Mouse (Mus musculus) ovary, postnatal 10 days (tissue): ENCODE results near the gene Gm37240.

Experiments used
- DNase-seq: peaks from one replicate; pipeline ENCODE4 v3.0.0; 2022; ENCODE audit warnings: low spot score

Gene Gm37240

DNA sequence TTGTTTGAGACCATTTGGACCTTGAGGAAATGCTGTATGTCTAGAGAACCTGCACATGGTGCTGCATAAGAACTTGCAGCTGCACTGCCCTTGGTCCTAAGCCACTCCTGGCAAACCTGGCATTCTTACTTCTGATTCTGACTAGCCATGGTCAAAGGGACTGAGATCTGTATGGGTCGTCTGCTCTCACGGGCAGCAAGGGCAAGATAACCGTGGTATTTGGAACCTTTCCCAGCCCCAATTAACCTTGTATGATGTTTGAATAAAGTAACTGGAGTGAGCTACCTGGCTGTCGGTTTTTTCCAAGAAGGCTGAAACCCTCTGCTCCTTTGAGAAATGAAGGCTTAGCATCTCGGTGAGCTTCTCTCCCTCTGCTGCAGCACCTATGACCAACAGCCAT is 8.4 kb downstream of the Gm37240 start:
- no peak for DNase-seq

DNA sequence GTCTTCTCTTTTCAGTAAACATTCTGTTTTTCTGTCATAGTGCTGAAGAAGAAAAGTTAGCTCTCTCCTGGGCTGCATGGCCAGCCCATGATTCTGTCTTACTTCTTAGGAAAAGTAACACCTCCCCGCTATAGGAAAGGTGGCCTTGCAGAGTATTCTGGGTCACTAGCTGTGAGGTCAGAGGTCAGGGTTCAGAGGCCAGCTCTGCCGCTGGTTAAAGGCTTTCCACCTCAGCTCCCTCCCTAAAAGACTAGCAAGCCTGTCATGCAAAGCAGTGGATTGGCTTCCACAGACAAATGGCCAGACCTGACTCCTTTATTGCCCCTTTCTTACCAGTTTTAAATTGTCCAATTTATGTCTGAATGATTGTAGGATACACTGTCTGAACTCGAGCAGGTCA is 23.3 kb downstream of the Gm37240 start:
- no peak for DNase-seq

DNA sequence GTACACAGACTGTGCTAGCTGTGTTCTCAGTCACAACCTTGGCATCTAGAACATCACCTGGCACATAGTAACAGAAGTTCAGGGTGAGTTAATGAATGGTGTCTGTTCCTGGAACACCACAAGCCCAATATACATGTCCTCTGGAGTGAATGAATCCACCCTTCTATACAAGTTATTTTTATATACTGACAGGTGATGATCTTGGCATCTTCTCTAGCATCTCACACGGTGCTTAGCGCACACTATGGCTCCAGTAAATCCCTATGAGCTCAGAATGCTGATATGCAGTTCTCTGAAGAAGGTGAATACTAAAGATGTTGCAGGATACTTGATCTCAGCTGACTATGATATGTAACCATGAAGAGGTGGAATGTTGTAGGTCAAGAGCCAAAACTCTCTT is 24.4 kb downstream of the Gm37240 start:
- DNase-seq = no peak

- DNase-seq = no peak
Measured at GRCm38 (mm10) chr3:85860996-85861395, 26.3 kb downstream of the Gm37240 start.

DNA sequence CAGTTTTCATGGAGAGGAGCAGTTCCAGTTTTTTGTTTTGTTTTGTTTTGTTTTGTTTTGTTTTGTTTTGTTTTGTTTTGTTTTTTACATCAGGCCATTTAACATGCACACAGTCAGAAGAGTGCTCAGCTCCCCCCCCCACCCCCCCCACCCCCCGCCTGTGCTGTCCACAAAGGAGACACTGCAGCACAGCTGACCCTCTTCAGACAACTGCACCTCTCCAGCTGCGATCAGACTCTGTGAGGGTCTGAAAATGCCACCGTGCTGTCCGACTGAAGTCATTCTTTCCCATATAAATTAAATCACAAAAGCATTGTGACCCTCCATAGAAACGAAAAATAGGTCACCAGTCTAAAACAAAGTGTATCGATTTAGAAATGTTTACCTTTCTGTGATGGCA is 28.0 kb downstream of the Gm37240 start:
- no peak for DNase-seq

- no peak for DNase-seq
Measured at GRCm38 (mm10) chr3:85858140-85859135, 28.9 kb downstream of the Gm37240 start.

DNA sequence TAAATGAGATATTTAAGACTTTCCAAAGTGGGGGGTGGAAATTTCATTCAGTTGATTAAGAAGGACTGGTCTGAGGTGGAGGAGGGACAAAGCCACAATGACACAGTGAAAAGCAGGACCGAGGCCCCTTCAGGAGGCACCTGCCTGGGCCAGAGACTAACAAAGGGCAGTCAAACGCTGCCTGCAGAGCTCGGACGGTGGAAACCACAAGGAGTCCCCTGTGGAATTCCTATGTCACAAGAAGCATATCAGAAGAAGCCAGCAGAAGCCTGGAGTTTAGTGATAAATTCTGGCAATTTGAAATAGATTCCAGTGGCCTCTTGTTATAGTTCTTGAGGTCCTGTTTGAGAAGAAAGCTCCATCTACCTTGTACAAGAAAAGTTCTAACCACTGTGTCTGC is 30.2 kb downstream of the Gm37240 start:
- DNase-seq = no peak

- DNase-seq = no peak
Measured at GRCm38 (mm10) chr3:85855947-85856346, 31.4 kb downstream of the Gm37240 start.

- DNase-seq = no peak
Measured at GRCm38 (mm10) chr3:85855043-85855442, 32.3 kb downstream of the Gm37240 start.

DNA sequence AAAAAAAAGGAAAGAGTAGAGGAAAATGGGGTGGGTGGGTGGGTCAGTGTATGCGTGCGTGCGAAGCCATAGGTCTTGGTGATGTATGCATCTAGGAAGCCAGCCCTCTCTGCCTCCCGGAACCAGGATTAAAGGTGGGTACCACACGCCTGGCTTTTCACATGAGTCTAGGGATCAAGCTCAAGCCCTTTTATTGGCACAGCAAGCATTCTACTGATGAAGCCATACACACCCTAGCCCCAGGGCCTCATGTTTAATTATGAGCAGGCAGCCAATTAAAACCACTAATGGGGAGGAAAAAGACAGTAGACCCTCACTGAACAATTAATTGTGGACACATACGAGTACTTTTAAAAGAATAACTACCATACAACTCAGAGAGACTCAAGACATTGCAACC is 33.2 kb downstream of the Gm37240 start:
- DNase-seq = no peak

DNA sequence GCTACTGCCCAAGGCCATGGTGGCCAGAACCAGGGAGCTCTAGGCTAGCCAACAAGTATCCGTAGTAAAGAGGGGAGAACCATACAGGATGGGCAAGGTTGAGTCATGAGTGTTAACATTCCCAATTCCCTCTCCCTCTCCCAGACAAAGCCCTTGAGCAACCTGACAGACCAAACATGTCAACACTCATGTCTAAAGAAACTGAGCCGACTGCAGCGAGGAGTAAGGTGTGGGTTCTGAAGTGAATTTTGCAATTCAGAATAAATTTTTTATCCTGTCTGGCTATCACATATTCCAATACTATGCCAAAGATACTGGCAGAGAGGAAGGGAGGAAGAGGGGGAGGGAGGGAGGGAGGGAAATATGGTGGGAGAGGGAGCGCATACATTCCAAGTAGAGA is 33.6 kb downstream of the Gm37240 start:
- DNase-seq = no peak

GRCm38 (mm10) chr3:85850079-85850478 is 37.2 kb downstream of the Gm37240 start:
- no peak for DNase-seq

GRCm38 (mm10) chr3:85846316-85846715 is 41.0 kb downstream of the Gm37240 start:
- DNase-seq = no peak

- DNase-seq = no peak
Measured at GRCm38 (mm10) chr3:85845341-85845740, 42.0 kb downstream of the Gm37240 start.

DNA sequence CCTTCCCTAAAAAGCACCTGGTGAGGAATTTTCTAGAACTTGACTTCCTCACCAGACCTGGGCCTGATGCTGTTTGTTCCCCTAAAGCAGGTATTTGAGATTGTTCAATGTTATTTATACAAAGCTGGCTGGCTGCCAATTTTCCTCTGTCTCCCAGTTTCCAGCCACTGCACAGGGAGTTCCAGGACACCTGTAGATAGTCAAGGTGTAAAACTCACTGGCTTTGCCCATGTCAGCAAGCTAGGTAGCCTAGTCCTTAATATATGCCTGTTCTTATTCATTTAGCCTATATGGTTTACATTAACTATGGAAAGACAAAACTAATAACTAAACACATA is 44.5 kb downstream of the Gm37240 start:
- DNase-seq = no peak

- DNase-seq = no peak
Measured at GRCm38 (mm10) chr3:85842177-85842880, 45.0 kb downstream of the Gm37240 start.

DNA sequence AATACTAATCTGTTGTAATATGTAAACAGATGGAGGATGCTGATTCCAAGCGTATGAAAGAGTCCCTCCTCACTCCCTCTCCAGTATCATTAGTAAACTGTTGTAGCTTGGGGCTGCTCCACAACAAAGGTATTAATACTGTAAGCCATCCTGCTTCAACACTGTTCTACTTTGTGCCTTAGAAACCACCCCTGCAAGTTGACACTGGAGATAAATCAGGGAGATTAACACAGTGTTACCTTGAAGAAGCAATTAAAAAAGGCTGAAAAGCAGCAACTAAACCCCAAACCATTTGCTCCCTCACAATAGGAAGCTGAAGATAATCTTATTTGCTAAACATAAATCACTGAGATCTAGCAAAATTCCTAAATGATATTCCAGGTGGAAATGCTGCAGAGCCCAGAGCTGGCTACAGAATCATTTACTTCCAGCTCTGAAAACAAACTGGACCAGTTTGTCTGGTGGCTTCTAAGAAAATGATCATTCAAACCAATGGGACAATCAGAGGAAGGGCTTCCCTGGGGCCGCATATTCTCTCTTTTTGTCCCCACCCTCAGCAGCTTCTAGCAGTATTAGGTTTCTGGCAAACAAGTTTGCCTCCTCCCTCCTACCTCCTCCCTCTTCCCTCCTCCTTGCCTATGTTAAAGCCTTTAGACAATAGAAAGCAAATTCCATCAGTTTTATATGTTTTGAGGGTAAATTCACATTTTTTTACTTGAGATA is 45.7 kb downstream of the Gm37240 start:
- DNase-seq = no peak

DNA sequence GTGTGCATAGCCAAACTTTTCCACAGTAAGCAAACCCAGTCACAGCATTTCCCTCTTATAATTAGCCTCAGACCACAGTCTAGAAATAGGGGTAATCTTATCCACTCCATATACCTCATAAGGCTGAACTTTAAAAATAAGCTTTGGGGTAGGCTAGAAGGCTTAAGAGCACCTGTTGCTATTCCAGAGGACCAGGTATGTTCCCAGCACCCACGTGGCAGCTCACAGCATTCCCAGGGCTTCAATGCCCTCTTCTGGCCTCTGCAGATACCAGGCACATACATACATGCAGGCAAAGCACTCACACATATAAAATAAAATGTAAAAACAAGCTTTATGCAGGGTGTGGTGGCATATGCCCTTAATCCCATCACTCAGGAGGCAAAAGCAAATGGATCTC is 53.7 kb downstream of the Gm37240 start:
- DNase-seq = no peak

GRCm38 (mm10) chr3:85832490-85833155 is 54.7 kb downstream of the Gm37240 start:
- no peak for DNase-seq

DNA sequence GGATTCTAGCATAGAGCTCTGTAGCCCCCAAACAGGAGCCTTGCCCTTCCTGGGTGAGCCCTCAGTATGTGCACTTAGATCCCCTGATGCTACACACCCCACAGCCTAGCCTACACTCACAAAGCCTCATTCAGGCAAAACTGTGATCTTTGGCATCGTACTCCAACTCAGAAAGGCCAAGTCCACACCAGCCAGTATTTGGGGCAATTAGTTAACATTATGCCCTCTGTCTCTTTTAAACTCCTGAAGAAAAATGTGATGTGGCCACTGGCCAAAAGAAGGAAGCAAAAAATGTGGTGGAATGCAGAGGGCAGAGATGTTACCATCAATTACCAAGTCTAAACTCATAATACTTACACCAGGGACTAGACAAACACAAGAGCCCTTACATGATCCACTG is 55.5 kb downstream of the Gm37240 start:
- DNase-seq = no peak

DNA sequence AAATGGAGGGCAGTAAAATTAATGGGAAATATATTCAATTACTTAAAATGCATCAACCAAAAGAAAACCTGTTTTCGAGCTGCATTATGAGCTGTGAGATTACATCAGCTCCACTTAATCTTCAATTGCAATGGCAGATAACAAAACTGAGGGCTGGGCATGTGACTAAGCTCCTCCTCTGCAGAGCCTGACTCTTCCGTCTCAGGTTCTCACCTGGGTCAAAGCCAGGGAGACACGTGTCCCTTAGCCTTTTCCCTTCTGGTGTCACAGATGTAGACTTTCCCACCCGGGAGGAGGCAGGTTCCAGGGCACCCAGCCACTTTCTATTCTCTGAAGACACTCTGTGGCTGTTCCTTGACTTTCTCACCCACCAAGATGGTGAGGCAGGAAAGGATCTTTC is 58.3 kb downstream of the Gm37240 start:
- DNase-seq = no peak

GRCm38 (mm10) chr3:85827815-85828214 is 59.5 kb downstream of the Gm37240 start:
- DNase-seq = no peak
